Mouse (Mus musculus) G1E (cell line): ENCODE measurements around the gene Zc3h18. TPM values are rescaled to one million over a fixed set of nuclear protein-coding genes. Genes with fewer than 3 reads are reported as not detected.

Source experiments
- ATAC-seq: 2 replicates; pipeline ENCODE4 v1.8.0; 2016; ENCODE audit warnings: mild to moderate bottlenecking; ENCODE audit not compliant: insufficient number of reproducible peaks, poor library complexity, low FRiP score, severe bottlenecking; ENCODE audit errors: extremely low read depth
- DNase-seq: peaks from one replicate; pipeline ENCODE4 v3.0.0; 2012; ENCODE audit warnings: low spot score
- H3K27me3 ChIP-seq: 2 replicates; pipeline ENCODE4 v1.6.1; 2012; ENCODE audit warnings: mild to moderate bottlenecking, low read length, inconsistent platforms; ENCODE audit not compliant: insufficient read depth
- H3K36me3 ChIP-seq: replicated peaks from 2 replicates; pipeline ENCODE3; 2012; ENCODE audit warnings: mild to moderate bottlenecking, inconsistent platforms
- H3K4me1 ChIP-seq: 2 replicates; pipeline ENCODE4 v1.6.1; 2012; ENCODE audit warnings: low read depth, low read length, inconsistent platforms, mixed read lengths; ENCODE audit not compliant: insufficient read depth
- H3K4me3 ChIP-seq: 2 replicates; pipeline ENCODE4 v1.5.1; 2012; ENCODE audit warnings: low read depth, mild to moderate bottlenecking, inconsistent platforms, low read length, moderate library complexity, mixed read lengths
- H3K9me3 ChIP-seq: replicated peaks from 2 replicates; pipeline ENCODE4 v1.6.1; 2012; ENCODE audit warnings: inconsistent platforms
- CTCF ChIP-seq: IDR thresholded peaks from 2 replicates; pipeline ENCODE4 v1.5.1; 2012; ENCODE audit warnings: low read depth, low read length, inconsistent platforms, mixed read lengths
- GATA1 ChIP-seq: IDR thresholded peaks from 2 replicates; pipeline ENCODE4 v1.6.1; 2012; ENCODE audit warnings: borderline replicate concordance, low read length, inconsistent platforms, mixed read lengths
- GATA2 ChIP-seq: IDR thresholded peaks from 2 replicates; pipeline ENCODE4 v1.6.1; 2012; ENCODE audit warnings: low read depth, low read length, inconsistent platforms, borderline replicate concordance
- POLR2AphosphoS5 ChIP-seq: IDR thresholded peaks from 2 replicates; pipeline ENCODE4 v1.6.1; 2012; ENCODE audit warnings: low read depth, low read length, inconsistent platforms; ENCODE audit not compliant: insufficient replicate concordance
- TAL1 ChIP-seq: conservative IDR thresholded peaks from 2 replicates; pipeline ENCODE4 v1.6.1; 2012; ENCODE audit warnings: low read depth, low read length, inconsistent platforms, mixed read lengths
- polyA plus RNA-seq: library from polyadenylated mRNA; stranded (reverse); fragments of >175 nt; gene quantifications from 2 replicates; pipeline ENCODE4 v1.2.3, GENCODE M21; 2012
- total RNA-seq, 2 experiments: library from RNA; stranded (forward) in 1 of 2; stranded (reverse) in 1 of 2; fragments of 200-1000 nt in 1 of 2; fragments of >200 nt in 1 of 2; fragmentation: Nextera tagmentation in 1 of 2; gene quantifications; 2 replicates each; pipeline ENCODE4 v1.2.3; 2014 to 2017

The Zc3h18 gene
- total and polyA plus RNA-seq, 3 experiments: 40.3 to 143 (median 58.4) TPM

GRCm38 (mm10) chr8:122355642-122356606 is 20.5 kb upstream of the Zc3h18 start:
- Histone ChIP-seq H3K27me3 (peaks cover 89% of the 10 kb centered on the region), H3K36me3 (no peaks in the 10 kb centered on the region), H3K4me3 (no peak overlapping the region), H3K9me3 (no peaks in the 10 kb centered on the region), H3K4me1 (peaks cover 29% of the 10 kb centered on the region)
- no peak for ATAC-seq
- no peak for TF ChIP-seq GATA2
- no peak for TF ChIP-seq POLR2AphosphoS5
- TF ChIP-seq CTCF: no peak
- TF ChIP-seq TAL1: no peak
- no peak for TF ChIP-seq GATA1
- DNase-seq: no peak

GRCm38 (mm10) chr8:122357202-122357601 is 19.2 kb upstream of the Zc3h18 start:
- peaks cover 20% of the 10 kb centered on the region for H3K4me1 ChIP-seq
- H3K9me3 ChIP-seq: no peaks in the 10 kb centered on the region
- TF ChIP-seq TAL1 (no peak), GATA1 (no peak), POLR2AphosphoS5 (no peak), CTCF (no peak), GATA2 (no peak)
- ATAC-seq (no peak), DNase-seq (no peak)
- peaks cover 94% of the 10 kb centered on the region for H3K27me3 ChIP-seq
- no peak overlapping the region for H3K4me3 ChIP-seq
- H3K36me3 ChIP-seq: no peaks in the 10 kb centered on the region

- Histone ChIP-seq H3K4me3 (no peak overlapping the region), H3K36me3 (no peaks in the 10 kb centered on the region), H3K9me3 (no peaks in the 10 kb centered on the region), H3K4me1 (peaks cover 20% of the 10 kb centered on the region), H3K27me3 (peaks cover 94% of the 10 kb centered on the region)
- TF ChIP-seq CTCF (no peak), GATA1 (no peak), GATA2 (no peak), TAL1 (no peak), POLR2AphosphoS5 (no peak)
- ATAC-seq (no peak), DNase-seq (no peak)
Measured at GRCm38 (mm10) chr8:122357641-122358040, 18.8 kb upstream of the Zc3h18 start.

- peaks cover 92% of the 10 kb centered on the region for H3K27me3 ChIP-seq
- DNase-seq (no peak), ATAC-seq (no peak)
- H3K36me3 ChIP-seq: no peaks in the 10 kb centered on the region
- TF ChIP-seq TAL1 (no peak), GATA2 (no peak), CTCF (no peak), GATA1 (no peak), POLR2AphosphoS5 (no peak)
- H3K4me1 ChIP-seq: peaks cover 23% of the 10 kb centered on the region
- no peak overlapping the region for H3K4me3 ChIP-seq
- no peaks in the 10 kb centered on the region for H3K9me3 ChIP-seq
Measured at GRCm38 (mm10) chr8:122359111-122359775, 17.2 kb upstream of the Zc3h18 start.

GRCm38 (mm10) chr8:122360696-122361416 is 15.6 kb upstream of the Zc3h18 start, which contains the start of gene Trhr2:
TSS of gene Trhr2 (minus strand) at chr8:122360746.
- no peak for TF ChIP-seq CTCF
- TF ChIP-seq GATA2: no peak
- TF ChIP-seq POLR2AphosphoS5: no peak
- TF ChIP-seq GATA1: no peak
- no peak for TF ChIP-seq TAL1
- DNase-seq (no peak), ATAC-seq (no peak)
- Histone ChIP-seq H3K4me3 (no peak within 1 kb of the TSS), H3K27me3 (peaks cover 90% of the 10 kb centered on the region), H3K36me3 (no peaks in the 10 kb centered on the region), H3K4me1 (peaks cover 13% of the 10 kb centered on the region), H3K9me3 (peaks cover 11% of the 10 kb centered on the region)
